Mouse (Mus musculus) right cerebral cortex, postnatal 14 days (tissue): ENCODE measurements at regions not wholly inside any gene's neighbourhood (a gene's known extent, or its start where the extent isn't known, plus 50 kb on each side); places are given as distances from the start of the nearest gene placed in this dataset.

Source experiments
- DNase-seq: peaks from one replicate; pipeline ENCODE4 v3.0.0; 2022

DNA sequence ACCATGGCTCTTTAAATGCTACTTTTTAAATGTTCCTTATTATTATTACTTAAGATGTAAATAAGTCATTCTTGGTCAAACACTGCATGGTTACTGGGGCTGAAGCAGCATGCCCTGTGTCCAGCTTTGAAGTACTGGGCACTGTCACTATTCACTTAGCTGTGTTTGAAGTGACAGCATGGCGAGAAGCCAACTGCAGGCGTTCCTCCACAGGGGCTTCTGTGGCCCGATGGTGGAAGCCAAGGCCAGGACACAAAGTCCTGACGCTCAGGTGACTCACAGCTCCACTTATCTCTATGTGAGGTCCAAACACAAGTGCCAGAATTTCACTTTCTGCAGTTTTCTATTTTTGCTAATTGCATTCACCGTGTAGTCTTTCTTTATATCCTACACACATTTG is 65.3 kb downstream of the Cdca7 start:
- DNase-seq, result no peak

DNA sequence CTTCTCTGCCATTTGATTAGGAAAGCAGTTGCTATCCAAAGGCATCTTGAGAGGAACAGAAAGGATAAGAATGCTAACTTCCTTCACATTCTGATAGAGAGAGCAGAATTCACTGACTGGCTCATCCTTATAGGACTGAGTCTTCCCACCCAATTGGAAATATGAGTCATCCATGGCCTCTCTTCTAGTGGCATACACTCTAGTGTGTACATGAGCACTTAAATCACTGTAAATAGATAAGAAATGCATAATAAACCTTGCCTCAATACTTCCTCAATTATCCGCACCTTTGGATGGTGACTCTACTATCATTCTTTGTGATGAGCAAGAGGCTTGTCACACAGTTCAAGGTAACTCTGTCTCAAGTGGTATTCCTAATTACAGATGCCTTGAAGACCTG is 69.5 kb downstream of the Cdca7 start:
- DNase-seq, result no peak

DNA sequence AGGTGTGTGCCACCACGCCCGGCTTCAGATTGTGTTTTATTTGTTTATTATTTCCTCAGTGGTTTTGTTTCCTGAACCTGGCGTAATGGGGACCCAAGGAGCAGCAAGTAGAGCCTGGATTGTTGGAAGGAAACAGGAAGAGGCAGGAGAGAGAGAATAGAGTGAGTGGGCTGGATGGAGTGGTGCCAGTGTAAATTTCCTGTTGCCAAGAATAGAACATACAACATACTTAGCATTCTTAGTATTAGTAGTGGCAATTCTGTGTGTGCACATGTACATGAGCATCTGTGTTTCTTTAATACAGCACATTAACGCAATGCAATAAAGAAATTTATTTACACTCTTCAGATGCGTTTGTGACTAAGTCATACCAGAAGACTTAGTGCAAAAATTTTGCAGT is 70.5 kb downstream of the Cdca7 start:
- DNase-seq, result no peak

DNA sequence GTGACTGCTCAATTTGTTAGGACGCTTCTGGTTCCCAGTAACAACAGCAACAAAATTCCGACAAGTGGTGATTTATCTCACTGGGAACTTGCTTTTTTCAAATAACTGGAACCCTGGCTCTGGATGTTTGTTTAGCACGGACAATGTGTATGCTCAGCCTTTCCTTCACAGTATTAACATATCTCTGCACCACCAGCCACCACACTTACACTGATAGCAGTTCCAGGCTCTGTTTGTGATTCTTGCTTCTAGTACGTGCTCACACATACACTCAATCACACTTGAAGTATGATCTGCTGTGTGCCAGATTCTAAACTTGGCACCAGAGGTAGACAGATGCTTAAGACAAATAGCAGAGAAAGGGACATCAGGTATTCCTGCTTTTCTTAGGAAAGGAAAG is 71.0 kb downstream of the Cdca7 start:
- no peak for DNase-seq

- DNase-seq, result no peak
Observed at GRCm38 (mm10) chr2:72551268-72551667, 75.3 kb downstream of the Cdca7 start.

DNA sequence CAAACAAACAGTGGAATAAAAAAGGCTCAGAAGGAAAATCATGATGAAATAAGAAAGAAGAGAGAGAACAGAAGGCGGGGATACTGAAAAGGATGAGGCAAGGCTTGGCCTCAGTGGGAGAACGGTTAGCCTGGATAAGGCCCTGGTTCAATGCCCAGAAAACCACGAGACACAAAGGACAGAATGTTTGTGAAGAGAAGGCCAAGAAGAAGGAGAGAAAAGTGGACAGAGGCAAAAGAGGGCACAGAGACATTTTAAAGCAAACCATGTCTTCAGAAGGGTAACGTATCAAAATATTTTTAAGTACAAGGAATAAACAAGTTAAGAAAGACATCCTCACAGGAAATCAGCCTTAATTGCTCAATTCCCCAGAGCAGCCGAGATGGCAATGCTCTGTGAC is 78.6 kb downstream of the Cdca7 start:
- no peak for DNase-seq

DNA sequence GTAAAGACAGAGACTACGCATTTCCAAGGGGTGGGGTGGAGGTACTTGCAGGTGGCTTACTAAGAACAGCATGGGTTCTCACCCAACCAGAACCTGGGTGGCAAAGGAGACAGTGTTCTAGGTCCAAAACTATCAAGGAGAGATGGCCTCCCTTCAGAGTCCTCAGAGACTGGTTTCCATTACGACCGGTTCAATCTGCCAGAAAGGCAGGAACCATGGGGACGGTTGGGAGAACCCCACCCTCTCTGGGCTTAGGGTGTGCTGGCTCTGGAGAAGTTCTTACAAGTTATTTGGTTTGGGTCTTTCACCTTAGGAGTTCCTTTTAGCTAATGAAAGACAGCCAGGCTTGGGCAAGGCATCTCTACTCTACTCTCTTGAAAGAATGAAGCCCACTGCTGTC is 79.2 kb downstream of the Cdca7 start:
- no peak for DNase-seq

- no peak for DNase-seq
Observed at GRCm38 (mm10) chr2:72555556-72555955, 79.6 kb downstream of the Cdca7 start.

- no peak for DNase-seq
Observed at GRCm38 (mm10) chr2:72556064-72556821, 80.3 kb downstream of the Cdca7 start.

DNA sequence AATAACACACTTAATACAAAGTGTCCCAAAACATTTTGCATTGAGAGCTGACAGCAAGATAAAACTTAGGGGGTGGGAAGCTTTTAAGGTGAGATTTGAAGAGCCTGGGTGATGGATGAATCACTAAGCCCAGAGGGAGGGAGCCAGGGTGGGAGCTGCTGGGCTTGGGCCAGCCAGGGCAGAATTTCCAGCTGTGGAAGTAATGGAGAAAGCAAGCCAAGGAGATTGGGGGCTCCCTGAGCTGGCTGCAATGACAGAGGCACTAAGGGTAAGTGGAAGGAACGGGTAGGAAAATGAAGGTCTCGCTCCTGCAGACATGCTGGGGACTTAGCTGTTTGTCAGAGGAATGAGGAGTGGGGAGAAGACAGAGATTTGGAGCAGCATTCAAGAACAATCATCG is 81.2 kb downstream of the Cdca7 start:
- DNase-seq, result no peak

DNA sequence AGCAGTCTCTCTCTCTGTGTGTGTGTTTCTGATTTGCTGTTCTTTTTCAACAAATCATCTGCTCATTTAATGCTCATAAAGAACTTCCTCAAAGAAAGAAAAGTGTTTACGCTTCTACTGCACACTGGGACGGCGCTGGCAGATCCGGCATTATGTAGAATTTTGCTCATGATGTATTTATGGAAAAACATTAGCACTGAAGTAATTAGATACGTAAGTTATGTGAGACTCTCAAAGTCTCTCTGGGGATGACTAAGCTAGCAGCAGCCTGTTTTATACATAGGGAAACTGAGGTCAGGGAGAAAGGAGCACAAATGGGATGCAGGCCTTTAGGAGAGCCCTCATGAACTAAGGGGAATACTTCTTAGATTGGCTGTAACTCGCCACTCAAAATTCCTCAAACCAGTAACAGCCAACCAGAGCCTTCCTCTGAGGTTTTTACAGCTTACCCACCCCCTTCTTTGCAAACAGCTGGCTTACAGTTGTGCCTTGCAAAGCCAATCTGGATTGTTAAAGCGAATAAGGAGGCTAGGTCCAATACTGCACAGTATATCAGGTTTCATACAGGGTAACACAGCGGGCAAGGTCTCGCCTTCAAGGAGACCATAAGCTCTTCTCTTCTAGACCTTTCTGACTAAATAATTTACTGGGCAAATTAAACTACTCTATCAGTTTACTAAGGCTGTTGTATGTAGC is 81.8 kb downstream of the Cdca7 start:
- no peak for DNase-seq

GRCm38 (mm10) chr2:72561383-72561782 is 85.4 kb downstream of the Cdca7 start:
- no peak for DNase-seq

DNA sequence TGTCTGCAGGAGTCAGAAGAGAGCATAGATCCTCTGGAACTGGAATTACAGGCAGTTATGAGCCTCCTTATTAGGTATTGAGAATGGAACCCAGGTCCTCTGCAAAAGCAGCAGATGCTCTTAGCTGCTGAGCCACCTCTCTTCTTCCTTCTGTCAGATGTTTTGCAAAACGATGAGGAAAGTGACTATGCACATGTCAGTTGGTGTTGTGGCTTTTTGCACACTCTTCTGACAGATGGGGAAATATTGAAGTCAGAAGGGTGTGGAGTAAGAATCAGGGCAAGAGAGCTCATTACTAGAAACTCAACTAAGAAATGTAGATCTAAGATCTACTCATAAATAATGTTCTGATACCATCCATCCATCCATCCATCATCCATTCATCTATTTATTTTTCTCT is 102.4 kb downstream of the Cdca7 start:
- no peak for DNase-seq

GRCm38 (mm10) chr2:72581136-72581535 is 105.2 kb downstream of the Cdca7 start:
- no peak for DNase-seq

GRCm38 (mm10) chr2:72588814-72589213 is 112.9 kb downstream of the Cdca7 start:
- DNase-seq, result no peak

DNA sequence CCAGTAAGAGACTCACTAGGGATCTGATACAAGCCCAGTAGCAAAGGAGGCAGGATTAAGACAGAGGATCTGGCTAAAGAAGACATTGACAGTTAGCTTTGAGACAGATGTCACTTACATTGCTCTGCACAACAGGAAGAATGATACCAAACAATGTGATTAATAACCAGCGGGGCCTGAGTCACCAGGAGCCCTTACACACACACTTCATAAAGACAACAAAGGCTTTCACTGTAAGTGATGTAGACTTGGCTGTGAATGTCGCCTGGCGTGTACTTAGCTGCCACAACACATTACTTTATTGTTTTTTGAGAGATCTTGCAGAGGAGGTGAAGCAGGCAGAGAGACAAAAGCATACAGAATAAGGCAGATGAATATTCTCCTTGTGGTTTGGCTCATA is 116.1 kb downstream of the Cdca7 start:
- DNase-seq, result no peak

DNA sequence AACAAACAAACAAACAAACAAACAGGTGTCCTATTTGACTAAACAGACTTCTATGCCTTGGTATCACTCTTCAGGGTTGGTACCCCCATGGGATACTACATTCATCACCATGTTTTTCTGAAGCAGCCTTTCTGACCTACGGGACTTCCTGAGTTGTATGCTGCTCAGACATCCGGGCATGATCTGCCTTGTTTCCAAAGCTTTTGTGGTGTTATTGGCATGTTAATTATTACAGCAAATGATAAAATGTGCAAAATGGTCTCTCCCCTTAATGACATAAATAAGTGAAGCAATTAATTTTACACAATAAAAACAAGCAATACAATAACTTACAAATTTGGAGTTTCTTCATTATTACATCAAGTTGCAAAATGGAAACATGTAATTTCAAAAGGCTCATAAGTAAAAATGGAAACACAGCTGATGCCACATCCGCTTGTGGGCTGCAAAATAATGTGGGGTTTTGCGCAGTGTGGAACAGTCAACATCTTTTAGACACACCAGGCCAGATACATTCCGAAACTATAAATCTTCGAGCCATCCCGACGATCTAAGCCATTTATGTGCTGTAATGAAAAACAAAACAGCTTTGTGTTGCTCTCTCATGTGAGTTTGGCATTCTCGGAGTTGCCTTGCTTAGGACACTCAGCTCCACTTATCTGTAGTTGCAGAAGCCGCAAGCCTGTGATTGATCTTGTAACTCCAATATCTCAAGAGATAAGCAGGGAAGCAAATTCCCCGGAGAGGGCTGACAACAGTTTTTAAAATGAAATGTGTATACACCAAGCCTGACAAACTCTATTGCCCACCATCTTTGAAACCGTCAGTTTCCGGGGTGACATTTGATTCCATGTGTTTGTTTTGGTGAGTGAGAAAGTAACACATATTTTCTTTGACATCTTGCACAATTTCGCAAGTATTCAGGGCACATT is 121.3 kb downstream of the Cdca7 start:
- no peak for DNase-seq

GRCm38 (mm10) chr2:72597941-72598340 is 122.0 kb downstream of the Cdca7 start:
- DNase-seq, result no peak

GRCm38 (mm10) chr2:72600723-72601122 is 124.8 kb downstream of the Cdca7 start:
- DNase-seq, result no peak

- DNase-seq, result no peak
Observed at GRCm38 (mm10) chr2:72602152-72602551, 126.2 kb downstream of the Cdca7 start.

DNA sequence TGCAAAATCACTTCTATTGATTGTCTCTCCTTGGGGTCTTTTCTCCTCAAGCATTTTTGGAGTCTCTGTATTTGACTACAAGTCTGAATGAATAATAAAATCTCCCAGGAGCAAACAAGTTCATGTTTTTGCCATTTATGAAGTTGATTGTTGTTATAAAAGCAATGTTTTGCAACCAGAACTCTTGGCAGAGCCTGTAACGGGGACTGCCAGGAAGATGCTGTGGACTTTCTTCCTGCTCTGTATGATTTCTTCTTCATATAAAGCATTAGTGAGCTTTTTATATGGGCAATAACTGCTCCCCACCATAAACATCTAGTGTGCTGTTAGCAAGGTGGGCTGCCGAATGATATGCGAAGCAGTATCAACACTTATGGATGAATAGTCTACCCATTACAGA is 136.3 kb downstream of the Cdca7 start:
- no peak for DNase-seq

GRCm38 (mm10) chr2:72614256-72614655 is 138.3 kb downstream of the Cdca7 start:
- DNase-seq, result peak; percentile 20

GRCm38 (mm10) chr2:72615869-72616268 is 139.9 kb downstream of the Cdca7 start:
- no peak for DNase-seq

DNA sequence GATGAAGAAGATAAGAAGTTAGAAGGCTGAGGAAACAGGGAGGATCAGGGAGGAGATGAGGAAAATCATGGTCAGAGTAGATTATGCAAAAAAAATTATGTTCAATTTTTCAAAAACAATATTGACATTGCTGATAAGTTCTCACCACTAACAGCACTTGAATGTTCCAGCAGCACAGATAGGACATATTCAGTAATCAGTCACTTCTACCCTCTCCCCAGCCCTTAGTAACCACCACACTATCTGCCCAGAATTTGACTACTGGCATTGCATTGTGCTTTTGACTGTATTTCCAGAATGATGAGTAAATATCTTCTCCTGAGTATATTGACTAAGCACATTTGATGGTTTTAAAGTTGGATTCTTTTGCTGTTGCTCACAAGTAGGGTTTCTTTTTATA is 140.5 kb downstream of the Cdca7 start:
- DNase-seq, result no peak
